Mouse (Mus musculus): ENCODE results near the gene Cacna2d3. TPM values are rescaled to one million over a fixed set of nuclear protein-coding genes. Genes with fewer than 3 reads are reported as not detected.

Gene Cacna2d3
- polyA plus RNA-seq, 1 experiment from 2014 or later = 0.99 TPM

DNA sequence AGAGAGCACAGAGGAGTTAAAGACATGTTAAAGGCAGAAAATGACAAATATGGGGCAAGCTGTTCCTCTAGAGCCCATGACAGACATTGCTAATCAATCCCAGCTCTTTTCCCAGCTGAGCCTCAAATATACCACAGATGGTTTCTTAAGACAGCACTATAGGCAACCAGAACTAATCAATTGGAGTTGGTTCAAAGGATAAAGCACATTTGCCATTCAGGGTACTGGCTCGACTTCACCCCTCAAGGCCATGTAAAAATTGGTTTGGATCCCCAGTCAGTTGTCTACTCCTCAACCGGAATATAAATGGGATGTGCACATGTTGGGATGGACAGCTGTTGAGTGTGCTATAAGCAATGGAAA lies 692.6 kb downstream of the Cacna2d3 start:
- Histone ChIP-seq H3K9ac (ENCODE audit: low read depth, low read length) (no peak overlapping the region), H3K4me3 (ENCODE audit: low read depth, low read length) (no peak overlapping the region), H3K27ac (ENCODE audit: low read depth, low read length) (no peak overlapping the region), H3K9me3 (ENCODE audit: control insufficient read depth) (no peaks in the 10 kb centered on the region), H3K4me1 (replicated peaks; ENCODE audit: control insufficient read depth, insufficient read depth, low read length) (no peaks in the 10 kb centered on the region), H3K27me3 (replicated peaks; ENCODE audit: control insufficient read depth, insufficient read depth, low read length) (no peaks in the 10 kb centered on the region), H3K4me2 (replicated peaks; ENCODE audit: low read depth) (no peak overlapping the region), H3K36me3 (ENCODE audit: control insufficient read depth, insufficient read depth) (no peaks in the 10 kb centered on the region)
- ATAC-seq = no peak
- TF ChIP-seq CTCF (IDR thresholded peaks at IDR 0.05; ENCODE audit: low read depth) = no peak
- 80% methylated on average over 2 of the region's 2 CpGs for WGBS

DNA sequence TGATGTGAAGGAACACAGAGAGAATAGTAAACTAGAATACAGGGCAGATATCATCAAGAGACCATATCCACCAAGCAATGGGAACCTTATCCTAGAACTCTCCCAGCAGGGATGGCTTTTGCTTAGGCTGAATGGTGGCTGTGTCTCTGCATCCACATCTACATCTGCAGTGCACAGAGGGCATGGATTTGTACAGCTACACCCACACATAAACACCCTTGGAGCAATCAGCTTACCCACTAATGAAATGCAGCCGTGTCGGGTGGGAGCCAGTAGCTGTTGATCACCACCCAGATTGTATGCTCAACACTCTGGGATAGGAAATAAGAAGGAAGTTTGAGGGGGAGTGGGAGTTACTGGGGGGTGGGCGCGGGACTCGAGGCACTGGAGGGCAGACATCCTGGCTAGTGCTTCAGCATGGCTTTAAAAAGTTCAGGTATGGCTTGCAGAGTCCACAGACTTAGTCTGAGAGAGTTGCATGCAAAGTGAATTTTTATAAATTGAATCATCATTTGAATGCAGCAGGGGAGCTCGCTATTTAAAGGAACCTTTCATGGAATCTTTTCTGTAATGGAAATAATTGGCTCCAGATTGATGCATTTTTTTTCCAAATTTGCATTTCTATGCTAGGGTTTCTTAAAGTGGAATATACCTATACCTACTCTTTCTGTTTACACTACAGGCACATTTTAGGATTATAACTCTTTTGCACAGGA lies 693.1 kb downstream of the Cacna2d3 start:
- TF ChIP-seq CTCF (IDR thresholded peaks at IDR 0.05; ENCODE audit: low read depth) = no peak
- Histone ChIP-seq H3K36me3 (ENCODE audit: control insufficient read depth, insufficient read depth) (no peaks in the 10 kb centered on the region), H3K4me2 (replicated peaks; ENCODE audit: low read depth) (no peak overlapping the region), H3K9ac (ENCODE audit: low read depth, low read length) (no peak overlapping the region), H3K27ac (ENCODE audit: low read depth, low read length) (no peak overlapping the region), H3K9me3 (ENCODE audit: control insufficient read depth) (no peaks in the 10 kb centered on the region), H3K27me3 (replicated peaks; ENCODE audit: control insufficient read depth, insufficient read depth, low read length) (no peaks in the 10 kb centered on the region), H3K4me3 (ENCODE audit: low read depth, low read length) (no peak overlapping the region), H3K4me1 (replicated peaks; ENCODE audit: control insufficient read depth, insufficient read depth, low read length) (no peaks in the 10 kb centered on the region)
- ATAC-seq = no peak
- WGBS = 86% methylated on average over 6 of the region's 6 CpGs

DNA sequence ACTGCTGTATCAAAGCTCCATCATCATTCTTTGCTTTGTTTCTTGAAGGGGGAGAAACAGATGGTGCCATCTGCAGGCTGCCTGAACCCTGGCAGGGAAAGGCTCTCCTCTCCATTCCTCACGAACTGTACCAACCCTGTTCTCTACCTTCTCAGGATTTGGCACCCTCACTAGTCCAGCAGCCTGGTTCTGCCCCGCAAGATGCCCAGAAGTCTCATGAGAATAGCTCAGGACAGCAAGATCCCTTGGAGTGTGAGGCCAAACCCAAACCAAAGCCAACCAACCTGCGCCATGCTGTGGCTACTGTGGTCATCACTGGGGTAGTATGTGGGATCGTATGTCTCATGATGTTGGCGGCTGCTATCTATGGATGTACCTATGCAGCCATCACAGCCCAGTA lies 694.4 kb downstream of the Cacna2d3 start:
- no peak for ATAC-seq
- no peak overlapping the region for H3K27ac ChIP-seq (ENCODE audit: low read depth, low read length)
- no peak overlapping the region for H3K4me2 ChIP-seq (replicated peaks; ENCODE audit: low read depth)
- H3K4me3 ChIP-seq (ENCODE audit: low read depth, low read length) = no peak overlapping the region
- 89% methylated on average over 5 of the region's 5 CpGs for WGBS
- H3K27me3 ChIP-seq (replicated peaks; ENCODE audit: control insufficient read depth, insufficient read depth, low read length) = no peaks in the 10 kb centered on the region
- H3K36me3 ChIP-seq (ENCODE audit: control insufficient read depth, insufficient read depth) = no peaks in the 10 kb centered on the region
- H3K4me1 ChIP-seq (replicated peaks; ENCODE audit: control insufficient read depth, insufficient read depth, low read length) = no peaks in the 10 kb centered on the region
- H3K9ac ChIP-seq (ENCODE audit: low read depth, low read length) = no peak overlapping the region
- no peak for TF ChIP-seq CTCF (IDR thresholded peaks at IDR 0.05; ENCODE audit: low read depth)
- H3K9me3 ChIP-seq (ENCODE audit: control insufficient read depth) = no peaks in the 10 kb centered on the region

DNA sequence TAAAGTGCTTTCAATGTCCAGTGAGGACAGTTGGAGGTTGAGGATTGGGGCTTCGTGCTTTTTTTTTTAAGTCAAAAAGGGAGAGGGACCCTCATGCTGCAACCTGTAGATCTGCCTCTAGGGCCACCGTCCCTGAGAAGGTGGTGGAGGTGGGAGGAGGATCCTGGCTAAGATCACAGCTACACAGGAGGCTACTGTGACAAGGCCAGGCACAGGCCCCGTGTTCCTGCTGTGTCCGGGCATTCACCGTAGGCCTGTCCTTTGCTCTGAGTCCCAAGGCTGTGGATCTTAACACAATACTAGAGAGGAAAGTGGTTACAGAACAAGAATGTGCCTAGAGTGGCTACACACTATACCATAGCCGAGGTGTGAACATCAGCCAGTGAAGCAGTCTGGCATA lies 696.3 kb downstream of the Cacna2d3 start:
- Histone ChIP-seq H3K4me2 (replicated peaks; ENCODE audit: low read depth) (no peak overlapping the region), H3K9me3 (ENCODE audit: control insufficient read depth) (no peaks in the 10 kb centered on the region), H3K9ac (ENCODE audit: low read depth, low read length) (no peak overlapping the region), H3K36me3 (ENCODE audit: control insufficient read depth, insufficient read depth) (no peaks in the 10 kb centered on the region), H3K4me3 (ENCODE audit: low read depth, low read length) (no peak overlapping the region), H3K4me1 (replicated peaks; ENCODE audit: control insufficient read depth, insufficient read depth, low read length) (no peaks in the 10 kb centered on the region), H3K27ac (ENCODE audit: low read depth, low read length) (no peak overlapping the region), H3K27me3 (replicated peaks; ENCODE audit: control insufficient read depth, insufficient read depth, low read length) (no peaks in the 10 kb centered on the region)
- TF ChIP-seq CTCF (IDR thresholded peaks at IDR 0.05; ENCODE audit: low read depth) = no peak
- 84% methylated on average over 6 of the region's 6 CpGs for WGBS
- ATAC-seq = no peak

DNA sequence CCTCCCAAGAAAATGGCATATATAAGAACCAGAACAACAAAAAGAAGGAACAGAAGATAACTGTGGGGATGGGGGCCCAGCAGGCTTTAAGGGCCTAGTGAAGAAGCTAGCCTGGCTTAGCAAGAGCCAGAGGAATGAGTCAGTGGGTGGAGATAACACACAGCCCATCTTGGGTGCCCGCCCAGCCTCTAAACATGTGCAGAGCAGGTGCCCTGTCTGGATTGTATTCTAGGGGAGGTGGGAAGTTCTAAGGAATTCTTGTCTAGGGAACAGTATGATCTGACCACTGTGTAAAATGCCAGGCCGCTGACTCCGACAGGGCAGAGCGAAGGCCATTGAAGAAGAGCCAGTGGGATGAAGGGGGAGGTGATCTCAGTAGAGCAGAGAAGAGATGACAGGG lies 698.4 kb downstream of the Cacna2d3 start:
- Histone ChIP-seq H3K4me3 (ENCODE audit: low read depth, low read length) (no peak overlapping the region), H3K36me3 (ENCODE audit: control insufficient read depth, insufficient read depth) (no peaks in the 10 kb centered on the region), H3K27ac (ENCODE audit: low read depth, low read length) (no peak overlapping the region), H3K4me1 (replicated peaks; ENCODE audit: control insufficient read depth, insufficient read depth, low read length) (no peaks in the 10 kb centered on the region), H3K27me3 (replicated peaks; ENCODE audit: control insufficient read depth, insufficient read depth, low read length) (no peaks in the 10 kb centered on the region), H3K9ac (ENCODE audit: low read depth, low read length) (no peak overlapping the region), H3K9me3 (ENCODE audit: control insufficient read depth) (no peaks in the 10 kb centered on the region), H3K4me2 (replicated peaks; ENCODE audit: low read depth) (no peak overlapping the region)
- no peak for TF ChIP-seq CTCF (IDR thresholded peaks at IDR 0.05; ENCODE audit: low read depth)
- 93% methylated on average over 4 of the region's 4 CpGs for WGBS
- ATAC-seq = no peak

DNA sequence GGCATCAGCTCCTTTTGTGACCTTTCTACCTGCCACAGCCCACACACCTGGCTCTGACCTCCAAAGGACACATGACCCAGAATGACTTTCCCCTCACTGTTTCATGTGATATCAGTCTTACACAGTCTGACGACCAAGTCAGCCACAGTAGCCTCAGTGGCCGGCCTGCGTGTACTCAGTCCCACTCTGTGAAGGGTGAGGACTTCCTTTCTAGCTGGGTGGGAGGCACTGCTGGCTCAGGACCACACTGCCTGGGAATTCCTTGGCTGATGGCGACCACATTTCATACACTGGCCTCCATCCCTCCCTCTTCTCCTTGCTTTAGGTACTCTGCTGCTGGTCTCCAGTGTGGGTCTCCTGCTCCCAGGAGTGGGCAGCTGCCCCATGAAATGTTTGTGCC lies 700.4 kb downstream of the Cacna2d3 start:
- H3K27ac ChIP-seq (ENCODE audit: low read depth, low read length) = no peak overlapping the region
- ATAC-seq = no peak
- 80% methylated on average over 4 of the region's 4 CpGs for WGBS
- no peaks in the 10 kb centered on the region for H3K27me3 ChIP-seq (replicated peaks; ENCODE audit: control insufficient read depth, insufficient read depth, low read length)
- H3K9ac ChIP-seq (ENCODE audit: low read depth, low read length) = no peak overlapping the region
- no peaks in the 10 kb centered on the region for H3K9me3 ChIP-seq (ENCODE audit: control insufficient read depth)
- no peak overlapping the region for H3K4me2 ChIP-seq (replicated peaks; ENCODE audit: low read depth)
- H3K4me3 ChIP-seq (ENCODE audit: low read depth, low read length) = no peak overlapping the region
- no peak for TF ChIP-seq CTCF (IDR thresholded peaks at IDR 0.05; ENCODE audit: low read depth)
- H3K36me3 ChIP-seq (ENCODE audit: control insufficient read depth, insufficient read depth) = no peaks in the 10 kb centered on the region
- no peaks in the 10 kb centered on the region for H3K4me1 ChIP-seq (replicated peaks; ENCODE audit: control insufficient read depth, insufficient read depth, low read length)
